Mouse (Mus musculus): ENCODE data around the gene Celf2. TPM values are rescaled to one million over a fixed set of nuclear protein-coding genes. Genes with fewer than 3 reads are reported as not detected.

Celf2 gene
- total RNA-seq, 2 experiments from 2014 or later = 67.6 to 79.3 TPM

- intact Hi-C loops (cut with DNase I) = no loop called here
- no peak for DNase-seq
- Histone ChIP-seq H3K4me3 (no peak overlapping the region), H3K27ac (no peak overlapping the region)
- TF ChIP-seq CTCF (IDR thresholded peaks at IDR 0.05) = no peak
Observed at GRCm38 (mm10) chr2:7493420-7493819, 15.9 kb downstream of the Celf2 start.

DNA sequence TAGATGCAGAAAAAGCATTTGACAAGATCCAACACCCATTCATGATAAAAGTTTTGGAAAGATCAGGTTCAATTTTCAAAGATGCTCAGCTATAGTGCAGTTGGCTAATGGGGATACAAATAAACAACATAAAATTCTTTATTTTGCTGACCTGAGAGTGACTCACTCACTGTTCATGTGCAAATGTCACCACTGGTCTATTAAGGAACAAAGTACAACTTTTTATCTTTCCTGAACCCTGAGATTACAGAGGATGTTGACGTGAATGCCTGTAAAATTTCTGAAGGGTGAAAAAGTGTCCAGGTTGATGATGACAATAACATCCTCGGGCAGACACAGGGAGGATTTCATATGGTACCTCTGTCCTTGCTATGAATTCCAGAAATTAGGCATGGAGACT is 24.4 kb downstream of the Celf2 start:
- no peak for DNase-seq
- H3K4me3 ChIP-seq = no peak overlapping the region
- intact Hi-C loops (cut with DNase I) = no loop called here
- TF ChIP-seq CTCF (IDR thresholded peaks at IDR 0.05) = no peak
- no peak overlapping the region for H3K27ac ChIP-seq

- no peak for TF ChIP-seq CTCF (IDR thresholded peaks at IDR 0.05)
- no peak overlapping the region for H3K4me3 ChIP-seq
- intact Hi-C loops (cut with DNase I) = no loop called here
- H3K27ac ChIP-seq = no peak overlapping the region
- DNase-seq = no peak
Observed at GRCm38 (mm10) chr2:7482062-7482461, 27.3 kb downstream of the Celf2 start.

- no peak for TF ChIP-seq CTCF (IDR thresholded peaks at IDR 0.05)
- DNase-seq = no peak
- H3K4me3 ChIP-seq = no peak overlapping the region
- no peak overlapping the region for H3K27ac ChIP-seq
- intact Hi-C loops (cut with DNase I) = no loop called here
Observed at GRCm38 (mm10) chr2:7460329-7461056, 48.9 kb downstream of the Celf2 start.

GRCm38 (mm10) chr2:7438721-7439282 is 70.6 kb downstream of the Celf2 start:
- no peak for DNase-seq
- intact Hi-C loops (cut with DNase I) = no loop called here
- Histone ChIP-seq H3K27ac (no peak overlapping the region), H3K4me3 (no peak overlapping the region)
- TF ChIP-seq CTCF (IDR thresholded peaks at IDR 0.05) = no peak

GRCm38 (mm10) chr2:7426481-7426880 is 82.9 kb downstream of the Celf2 start:
- Histone ChIP-seq H3K27ac (no peak overlapping the region), H3K4me3 (no peak overlapping the region)
- no peak for DNase-seq
- intact Hi-C loops (cut with DNase I) = no loop called here
- TF ChIP-seq CTCF (IDR thresholded peaks at IDR 0.05) = no peak

DNA sequence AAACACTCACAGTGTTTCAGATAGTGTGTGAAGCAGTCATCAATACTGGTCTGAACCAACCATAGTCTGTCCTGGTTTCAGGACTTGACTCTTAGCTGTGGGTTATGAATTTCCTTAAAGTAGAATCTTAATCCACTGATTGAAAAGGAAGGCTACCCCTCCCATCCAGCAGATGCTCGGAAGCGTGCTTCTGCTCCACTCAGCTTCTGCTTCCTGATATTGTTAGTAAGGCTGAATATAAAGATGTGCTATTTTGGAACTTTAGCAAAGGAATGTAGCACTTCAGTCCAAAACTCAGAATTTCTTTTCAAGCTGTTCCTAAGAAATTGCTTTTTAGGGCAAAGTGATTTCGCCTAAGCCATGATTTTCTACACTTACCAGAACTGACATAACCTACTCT is 108.8 kb downstream of the Celf2 start:
- H3K27ac ChIP-seq = no peak overlapping the region
- intact Hi-C loops (cut with DNase I) = no loop called here
- H3K4me3 ChIP-seq = no peak overlapping the region
- no peak for TF ChIP-seq CTCF (IDR thresholded peaks at IDR 0.05)
- no peak for DNase-seq

DNA sequence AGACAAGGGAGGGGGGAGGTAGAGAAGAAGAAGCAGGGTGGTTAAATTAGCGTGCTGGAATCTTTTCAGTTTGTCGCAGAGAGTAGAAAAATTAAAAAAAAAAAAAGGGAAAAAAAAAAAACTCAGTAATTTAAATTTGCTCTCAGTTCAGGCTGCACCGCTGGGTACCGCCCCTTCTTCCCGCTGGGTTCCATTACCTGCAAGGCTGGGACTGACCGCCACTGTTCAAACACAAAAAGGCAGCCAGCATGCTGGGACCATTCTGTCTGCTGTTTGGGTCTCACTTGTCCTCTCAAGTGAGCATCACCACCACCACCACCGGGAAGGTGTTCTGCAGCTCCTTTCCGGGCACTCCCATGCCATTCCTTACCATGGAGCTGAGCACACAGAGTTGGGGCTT is 113.4 kb downstream of the Celf2 start:
- H3K4me3 ChIP-seq = peak overlapping the region; percentile 16
- DNase-seq = no peak
- no peak for TF ChIP-seq CTCF (IDR thresholded peaks at IDR 0.05)
- intact Hi-C loops (cut with DNase I) = no loop called here
- H3K27ac ChIP-seq = no peak overlapping the region

GRCm38 (mm10) chr2:7395473-7395872 is 113.9 kb downstream of the Celf2 start:
- DNase-seq = no peak
- Histone ChIP-seq H3K4me3 (peak overlapping the region; percentile 16), H3K27ac (no peak overlapping the region)
- TF ChIP-seq CTCF (IDR thresholded peaks at IDR 0.05) = no peak
- intact Hi-C loops (cut with DNase I) = no loop called here

- intact Hi-C loops (cut with DNase I) = no loop called here
- no peak for DNase-seq
- no peak for TF ChIP-seq CTCF (IDR thresholded peaks at IDR 0.05)
- Histone ChIP-seq H3K4me3 (no peak overlapping the region), H3K27ac (no peak overlapping the region)
Observed at GRCm38 (mm10) chr2:7392500-7392899, 116.9 kb downstream of the Celf2 start.

- no peak for TF ChIP-seq CTCF (IDR thresholded peaks at IDR 0.05)
- intact Hi-C loops (cut with DNase I) = no loop called here
- no peak for DNase-seq
Observed at GRCm38 (mm10) chr2:7389264-7389663, 120.1 kb downstream of the Celf2 start.

GRCm38 (mm10) chr2:7378736-7379135 is 130.6 kb downstream of the Celf2 start:
- DNase-seq = no peak
- H3K27ac ChIP-seq = no peak overlapping the region
- intact Hi-C loops (cut with DNase I) = no loop called here
- no peak overlapping the region for H3K4me3 ChIP-seq
- no peak for TF ChIP-seq CTCF (IDR thresholded peaks at IDR 0.05)

More at GRCm38 (mm10) chr2:7389264-7389663, 120.1 kb downstream of the Celf2 start:
- no peak overlapping the region for H3K27ac ChIP-seq
- H3K4me3 ChIP-seq = no peak overlapping the region

- intact Hi-C loops (cut with DNase I) = no loop called here
- TF ChIP-seq CTCF (IDR thresholded peaks at IDR 0.05) = no peak
Observed at GRCm38 (mm10) chr2:7377878-7378277, 131.5 kb downstream of the Celf2 start.

GRCm38 (mm10) chr2:7367738-7368137 is 141.6 kb downstream of the Celf2 start:
- Histone ChIP-seq H3K4me3 (no peak overlapping the region), H3K27ac (no peak overlapping the region)
- TF ChIP-seq CTCF (IDR thresholded peaks at IDR 0.05) = no peak
- DNase-seq = no peak
- intact Hi-C loops (cut with DNase I) = no loop called here

More at GRCm38 (mm10) chr2:7377878-7378277, 131.5 kb downstream of the Celf2 start:
- no peak overlapping the region for H3K27ac ChIP-seq
- DNase-seq = no peak
- H3K4me3 ChIP-seq = no peak overlapping the region
